Mouse (Mus musculus) left cerebral cortex, postnatal 10 days (tissue): Measurements from ENCODE around the gene Evi5. TPM values are rescaled to one million over a fixed set of nuclear protein-coding genes. Genes with fewer than 3 reads are reported as not detected.
"Not testable (repeated sequence)": the region's sequence is repeated elsewhere in the genome, so short reads cannot be mapped to it uniquely, and the experiment has no call there.

ENCODE experiments used
- DNase-seq, 2 experiments: peaks; one replicate each; pipeline ENCODE4 v3.0.0; 2021 to 2022; ENCODE audit warnings: low spot score in 2 of 2, mixed read lengths in 1 of 2; ENCODE audit errors: extremely low spot score in 1 of 2
- intact Hi-C: fragments of 180-260 bp; cut with DNase I; formaldehyde crosslinking; loops from one replicate; pipeline ENCODE4 v1.15.1; 2025
- total RNA-seq, 2 experiments: library from RNA; stranded (reverse); gene quantifications; 2 replicates each; pipeline ENCODE4 v1.2.3; 2021

Gene Evi5
- total RNA-seq, result 10 to 100 TPM; 67.0 to 72.2 TPM

GRCm38 (mm10) chr5:107874561-107875260 lies at the start of gene Evi5:
Evi5 (minus strand) TSS chr5:107875107.
- DNase-seq, result no peak
- intact Hi-C loops, result no loop called here

GRCm38 (mm10) chr5:107924564-107924963 lies 49.7 kb upstream of the Evi5 start:
- intact Hi-C loops, result loop anchor here (5.0 kb wide), 2 partner anchors 63 to 108 kb away; partner anchors contain the start of gene Fam69a
- DNase-seq, result no peak

- intact Hi-C loops, result loop anchor here (5.0 kb wide), 2 partner anchors 64 to 109 kb away; partner anchors contain the start of gene Fam69a
- DNase-seq, result no peak
Measured at GRCm38 (mm10) chr5:107922836-107923235, 47.9 kb upstream of the Evi5 start.

- DNase-seq, result peak; percentile 22 to 74
- intact Hi-C loops, result loop anchor here (5.0 kb wide), 2 partner anchors 66 to 111 kb away; partner anchors contain the start of gene Fam69a
Measured at GRCm38 (mm10) chr5:107921400-107922252, 46.7 kb upstream of the Evi5 start.

DNA sequence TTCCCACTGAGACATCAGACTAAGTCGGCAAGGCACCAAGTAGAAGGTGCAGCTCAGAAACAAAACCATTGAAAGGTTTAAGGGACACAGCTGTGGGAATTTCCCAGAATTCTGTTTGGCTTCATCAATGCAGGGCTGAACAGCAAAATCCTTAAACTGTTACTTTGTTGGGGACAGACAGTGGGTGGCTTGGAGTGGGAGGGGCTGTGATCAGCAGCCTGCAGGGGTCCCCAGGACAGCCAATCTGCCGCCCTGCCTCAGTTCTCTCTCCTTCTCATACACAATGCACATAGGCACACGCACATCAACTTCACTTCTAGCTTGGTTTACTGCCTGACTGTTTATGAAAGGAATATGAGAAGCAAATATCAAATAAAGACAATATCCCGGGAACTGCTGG lies 40.4 kb upstream of the Evi5 start:
- intact Hi-C loops, result loop anchor here (5.0 kb wide), 1 partner anchor 167 kb away; no protein-coding TSS in a partner anchor
- DNase-seq, result no peak

DNA sequence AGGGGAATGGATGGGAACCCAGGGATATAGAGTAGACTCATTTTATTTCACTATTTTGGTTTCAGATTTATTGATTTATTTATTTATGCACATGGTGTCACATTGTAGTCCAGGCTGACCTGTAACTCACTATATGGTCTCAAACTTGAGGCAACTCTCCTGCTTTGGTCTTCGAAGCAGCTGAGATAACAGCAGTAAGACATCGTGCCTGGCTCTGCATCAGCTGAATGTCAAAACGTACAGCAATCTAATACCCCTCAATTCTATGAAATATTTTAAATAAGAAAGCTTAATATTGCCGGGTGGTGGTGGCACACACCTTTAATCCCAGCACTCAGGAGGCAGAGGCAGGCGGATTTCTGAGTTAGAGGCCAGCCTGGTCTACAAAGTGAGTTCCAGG lies 36.1 kb upstream of the Evi5 start:
- intact Hi-C loops, result no loop called here
- DNase-seq, result no peak

GRCm38 (mm10) chr5:107910084-107910616 lies 35.2 kb upstream of the Evi5 start:
- intact Hi-C loops, result no loop called here
- DNase-seq, result no peak

- no peak for DNase-seq
- intact Hi-C loops, result no loop called here
Measured at GRCm38 (mm10) chr5:107909668-107910067, 34.8 kb upstream of the Evi5 start.

DNA sequence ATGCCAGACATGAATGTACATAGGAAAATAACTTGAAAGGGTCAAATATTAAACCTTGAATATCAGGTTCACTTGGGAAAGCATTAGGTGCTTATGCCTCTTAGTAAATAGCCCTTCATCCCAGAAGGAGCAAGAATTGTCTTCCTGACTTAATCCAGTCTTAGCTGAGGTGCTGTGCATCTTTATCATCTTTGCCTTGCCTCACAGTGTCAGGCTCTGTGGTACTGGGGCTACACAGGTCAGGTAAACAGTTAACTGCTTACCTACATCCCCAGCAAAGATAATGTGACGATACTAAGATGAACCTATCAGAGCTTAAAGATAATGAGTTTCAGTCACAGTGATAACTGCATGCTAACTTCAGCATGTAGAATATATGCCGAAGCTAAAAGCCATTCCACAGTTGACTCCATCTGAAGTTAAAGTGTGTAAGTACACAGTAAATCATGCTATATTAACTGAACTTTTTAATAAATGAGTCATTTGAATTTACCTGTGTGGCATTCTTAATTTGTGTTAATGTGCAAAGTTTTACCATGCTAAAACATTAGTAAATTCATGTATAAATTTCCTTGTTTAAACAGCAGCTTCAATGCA lies 33.7 kb upstream of the Evi5 start:
- intact Hi-C loops, result no loop called here
- no peak for DNase-seq

- no peak for DNase-seq
- intact Hi-C loops, result loop anchor here (5.0 kb wide), 1 partner anchor 292 kb away; no protein-coding TSS in a partner anchor
Measured at GRCm38 (mm10) chr5:107904325-107904724, 29.4 kb upstream of the Evi5 start.

- intact Hi-C loops, result loop anchor here (5.0 kb wide), 1 partner anchor 289 kb away; no protein-coding TSS in a partner anchor
- DNase-seq, result peak in 1 of 2 experiments; percentile 13
Measured at GRCm38 (mm10) chr5:107901014-107901615, 26.2 kb upstream of the Evi5 start.

DNA sequence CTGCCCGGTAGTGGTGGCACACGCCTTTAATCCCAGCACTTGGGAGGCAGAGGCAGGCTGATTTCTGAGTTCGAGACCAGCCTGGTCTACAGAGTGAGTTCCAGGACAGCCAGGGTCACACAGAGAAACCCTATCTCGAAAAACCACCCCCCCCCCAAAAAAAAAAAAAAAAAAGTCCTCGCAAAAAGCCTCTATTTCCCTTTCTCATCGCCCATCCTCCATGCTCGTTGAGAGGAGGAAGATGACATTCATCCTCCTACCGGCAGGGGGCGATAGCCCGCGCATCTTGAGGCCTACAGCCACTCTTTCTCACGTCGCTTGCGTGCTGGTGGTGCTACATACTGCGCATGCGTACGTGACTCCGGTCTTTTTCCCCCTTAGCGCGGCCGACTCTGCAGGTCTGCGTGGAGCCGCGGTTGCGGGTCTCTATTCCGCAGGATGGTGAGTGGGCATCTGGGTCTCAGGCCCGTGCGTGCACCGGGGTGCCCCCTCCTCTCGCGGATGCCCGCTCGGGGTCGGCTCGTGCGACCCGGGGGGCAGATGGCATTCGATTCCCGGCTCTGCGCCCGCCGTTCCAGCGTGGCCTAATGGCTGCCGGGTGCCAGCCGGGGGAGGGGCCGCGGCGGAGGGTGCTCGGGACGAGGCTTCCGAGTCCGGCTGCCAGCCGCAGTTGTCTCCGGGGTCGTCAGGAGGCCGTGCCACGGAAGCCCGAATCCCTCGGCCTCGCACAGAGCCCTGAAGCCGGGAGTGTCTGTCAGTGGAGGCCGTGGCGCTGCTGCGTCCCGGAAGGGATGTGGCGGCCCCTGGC lies 25.5 kb upstream of the Evi5 start, which contains the start of gene Rpl5:
TSS of gene Rpl5 (plus strand) at position 297 of the 808 bp plus-strand sequence.
- intact Hi-C loops, result loop anchor here (5.0 kb wide), 1 partner anchor 288 kb away; no protein-coding TSS in a partner anchor
- DNase-seq, result peak; percentile 95 to 96

DNA sequence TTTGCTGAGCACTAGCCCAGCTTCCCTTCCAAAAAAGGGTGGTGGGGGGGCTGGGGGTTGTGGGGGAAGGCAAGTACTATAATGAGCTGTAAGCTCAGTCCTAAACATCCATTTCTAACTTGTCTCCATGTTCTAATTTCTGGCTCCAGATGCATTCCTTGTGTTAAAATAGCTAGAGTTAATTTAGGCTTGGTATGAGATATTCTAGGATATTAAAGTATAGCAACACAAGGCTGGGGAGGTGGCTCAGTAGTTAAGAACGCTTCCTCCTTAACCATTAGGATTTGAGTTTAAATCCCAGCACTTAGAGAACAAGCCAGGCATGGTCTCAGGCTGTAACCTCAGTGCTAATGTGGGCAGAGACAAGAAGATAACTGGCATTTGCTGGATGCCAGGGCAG lies 21.4 kb upstream of the Evi5 start:
- no peak for DNase-seq
- intact Hi-C loops, result no loop called here

GRCm38 (mm10) chr5:107894676-107895075 lies 19.8 kb upstream of the Evi5 start:
- DNase-seq, result no peak
- intact Hi-C loops, result no loop called here

DNA sequence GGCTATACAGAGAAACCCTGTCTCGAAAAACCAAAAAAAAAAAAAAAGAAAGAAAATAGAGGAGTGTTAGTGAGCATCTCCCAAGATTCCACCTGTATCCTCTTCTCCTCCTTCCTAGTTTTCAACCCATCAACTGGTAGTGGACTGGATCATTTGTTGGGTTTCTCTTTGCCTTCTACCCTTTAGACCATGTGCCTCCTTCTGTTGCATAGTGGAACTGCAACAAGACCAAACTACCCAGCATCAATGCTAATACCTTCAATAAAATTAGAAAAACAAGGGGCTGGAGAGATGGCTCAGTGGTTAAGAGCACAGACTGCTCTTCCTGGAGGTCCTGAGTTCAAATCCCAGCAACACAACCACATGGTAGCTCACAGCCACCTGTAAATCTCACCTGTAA lies 16.6 kb upstream of the Evi5 start:
- intact Hi-C loops, DNase-seq: not testable (repeated sequence)

GRCm38 (mm10) chr5:107889994-107890888 lies 15.3 kb upstream of the Evi5 start:
- DNase-seq, result no peak

GRCm38 (mm10) chr5:107880710-107881109 lies 5.8 kb upstream of the Evi5 start:
- no peak for DNase-seq
- intact Hi-C loops, result no loop called here

More at GRCm38 (mm10) chr5:107889994-107890888, 15.3 kb upstream of the Evi5 start:
- intact Hi-C loops, result no loop called here
